ENCODE assay signal across 8 mouse cellular contexts in the genomic region with DNA sequence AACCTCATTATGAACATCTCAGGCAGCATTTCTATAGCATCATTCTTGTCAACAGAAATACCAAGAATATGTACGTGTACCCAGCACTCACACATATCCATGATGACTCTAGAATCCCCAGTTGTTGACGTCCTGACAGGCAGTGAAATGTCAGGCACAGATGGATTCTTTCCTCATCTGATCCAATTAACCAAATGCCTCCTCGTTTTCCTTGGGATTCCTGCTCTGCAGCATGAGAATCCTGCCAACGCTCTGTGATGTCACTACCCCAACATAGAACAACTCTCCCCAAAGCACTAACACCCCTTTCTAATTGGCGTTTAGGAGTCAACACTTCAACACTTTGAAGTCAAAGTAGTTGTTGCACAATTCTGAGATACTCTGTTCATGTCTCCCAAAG.
"Had no signal": no experiment of that assay in that cellular context is flagged by ENCODE, and none has a peak within 500 bp of the region (broad histone marks: within the 10 kb centered on the region; RNA-seq: fewer than 3 reads in every experiment).

No protein-coding gene starts in this region.

- DNase-seq: kidney, adult 2 months; kidney, postnatal 14 days; lung, adult 2 months; lung, postnatal 36 days; right cerebral cortex, postnatal 14 days; thymus, postnatal 4 days had no signal

- ATAC-seq: lung, postnatal 0 days; midbrain, embryonic 13.5 days had no signal
